23 mouse cellular contexts compared by ENCODE assay signal in genomic region chr2:53975707-53976106, GRCm38 (mm10).
A peak's percentile ranks its signal among the peaks of the same experiment; 100 is the strongest.
DNase-seq lines count a peak whose midpoint lies in the region; ATAC-seq and TF ChIP-seq lines count a peak whose summit lies in the region.
"Had no signal": no experiment of that assay in that cellular context is flagged by ENCODE, and none has a peak within 500 bp of the region (broad histone marks: within the 10 kb centered on the region; RNA-seq: fewer than 3 reads in every experiment).

No protein-coding gene starts in this region.

- WGBS in midbrain, embryonic 15.5 days: 49% methylated on average over 4 of the region's 4 CpGs
- WGBS in midbrain, embryonic 11.5 days: 78% methylated on average over 4 of the region's 4 CpGs
- WGBS in forebrain, embryonic 13.5 days: 71% methylated on average over 4 of the region's 4 CpGs
- WGBS in forebrain, postnatal 0 days: 51% methylated on average over 4 of the region's 4 CpGs
- 85% methylated on average over 4 of the region's 4 CpGs for WGBS in embryonic facial prominence, embryonic 10.5 days

- no peak overlapping the region for H3K4me2 ChIP-seq in midbrain, embryonic 15.5 days
- H3K4me2 ChIP-seq in midbrain, embryonic 11.5 days: no peak overlapping the region
- H3K4me2 ChIP-seq in forebrain, embryonic 13.5 days: no peak overlapping the region
- no peak overlapping the region for H3K4me2 ChIP-seq in forebrain, postnatal 0 days (ENCODE audit: low read depth)
- H3K4me2 ChIP-seq: embryonic facial prominence, embryonic 15.5 days; heart, embryonic 11.5 days; heart, embryonic 15.5 days; hindbrain, embryonic 14.5 days had no signal

- no peaks in the 10 kb centered on the region for H3K9me3 ChIP-seq in midbrain, embryonic 15.5 days
- no peaks in the 10 kb centered on the region for H3K9me3 ChIP-seq in midbrain, embryonic 11.5 days (ENCODE audit: control insufficient read depth, low read length)
- H3K9me3 ChIP-seq in forebrain, embryonic 13.5 days (replicated peaks): no peaks in the 10 kb centered on the region
- no peaks in the 10 kb centered on the region for H3K9me3 ChIP-seq in forebrain, postnatal 0 days (ENCODE audit: low read length)
- no peaks in the 10 kb centered on the region for H3K9me3 ChIP-seq in embryonic facial prominence, embryonic 10.5 days
- H3K9me3 ChIP-seq: embryonic facial prominence, embryonic 15.5 days; heart, embryonic 15.5 days had no signal

- H3K4me1 ChIP-seq in midbrain, embryonic 15.5 days: no peaks in the 10 kb centered on the region
- no peaks in the 10 kb centered on the region for H3K4me1 ChIP-seq in midbrain, embryonic 11.5 days (ENCODE audit: control insufficient read depth, insufficient read depth, low read length)
- no peaks in the 10 kb centered on the region for H3K4me1 ChIP-seq in forebrain, embryonic 13.5 days
- H3K4me1 ChIP-seq in forebrain, postnatal 0 days (ENCODE audit: insufficient read depth): no peaks in the 10 kb centered on the region
- no peaks in the 10 kb centered on the region for H3K4me1 ChIP-seq in embryonic facial prominence, embryonic 10.5 days
- H3K4me1 ChIP-seq: embryonic facial prominence, embryonic 15.5 days; heart, embryonic 15.5 days had no signal

- no peak overlapping the region for H3K4me3 ChIP-seq in midbrain, embryonic 15.5 days
- no peak overlapping the region for H3K4me3 ChIP-seq in midbrain, embryonic 11.5 days (ENCODE audit: low read depth, low read length)
- H3K4me3 ChIP-seq in forebrain, embryonic 13.5 days: no peak overlapping the region
- no peak overlapping the region for H3K4me3 ChIP-seq in forebrain, postnatal 0 days (ENCODE audit: low read depth, low read length)
- H3K4me3 ChIP-seq in embryonic facial prominence, embryonic 10.5 days: no peak overlapping the region
- H3K4me3 ChIP-seq: embryonic facial prominence, embryonic 15.5 days; erythroblast, embryonic 14.5 days; heart, embryonic 15.5 days had no signal

- H3K27me3 ChIP-seq in midbrain, embryonic 15.5 days (replicated peaks): no peaks in the 10 kb centered on the region
- no peaks in the 10 kb centered on the region for H3K27me3 ChIP-seq in midbrain, embryonic 11.5 days (ENCODE audit: control insufficient read depth, insufficient read depth, low read length)
- H3K27me3 ChIP-seq in forebrain, embryonic 13.5 days: no peaks in the 10 kb centered on the region
- no peaks in the 10 kb centered on the region for H3K27me3 ChIP-seq in forebrain, postnatal 0 days (ENCODE audit: insufficient read depth, low read length)
- no peaks in the 10 kb centered on the region for H3K27me3 ChIP-seq in embryonic facial prominence, embryonic 10.5 days (replicated peaks; ENCODE audit: low read depth, poor library complexity, severe bottlenecking)
- H3K27me3 ChIP-seq: CH12.LX; embryonic facial prominence, embryonic 15.5 days; heart, embryonic 15.5 days had no signal

- peak; percentile 67; the same call in 1 of the 2 replicates for ATAC-seq in frontal cortex, adult (ENCODE audit: low TSS enrichment)
- peak; percentile 90 for ATAC-seq in midbrain, embryonic 15.5 days (replicated peaks)
- ATAC-seq in midbrain, embryonic 11.5 days (ENCODE audit: low FRiP score): no peak
- peak; percentile 78 for ATAC-seq in forebrain, embryonic 13.5 days
- ATAC-seq in forebrain, postnatal 0 days: peak; percentile 45; the same call in 1 of the 2 replicates
- ATAC-seq: activated CD4-positive, CD25-positive, alpha-beta regulatory T cell, adult 4 months; intestine, postnatal 0 days; Patski had no signal

- H3K36me3 ChIP-seq in midbrain, embryonic 15.5 days (replicated peaks): no peaks in the 10 kb centered on the region
- H3K36me3 ChIP-seq in midbrain, embryonic 11.5 days (ENCODE audit: control insufficient read depth, insufficient read depth, low read length): no peaks in the 10 kb centered on the region
- no peaks in the 10 kb centered on the region for H3K36me3 ChIP-seq in forebrain, embryonic 13.5 days (ENCODE audit: poor library complexity, severe bottlenecking)
- no peaks in the 10 kb centered on the region for H3K36me3 ChIP-seq in forebrain, postnatal 0 days (ENCODE audit: insufficient read depth)
- no peaks in the 10 kb centered on the region for H3K36me3 ChIP-seq in embryonic facial prominence, embryonic 10.5 days (replicated peaks)
- H3K36me3 ChIP-seq: embryonic facial prominence, embryonic 15.5 days; heart, embryonic 15.5 days had no signal

- no peak for DNase-seq in frontal cortex, postnatal 25 days (ENCODE audit: low spot score in 2 of 2)
- DNase-seq in midbrain, embryonic 11.5 days (ENCODE audit: low spot score, missing footprints): no peak
- DNase-seq in forebrain, postnatal 0 days: peak; percentile 13
- DNase-seq in embryonic facial prominence, embryonic 10.5 days (ENCODE audit: low spot score): no peak
- no peak for DNase-seq in spleen, postnatal 14 days (ENCODE audit: low spot score in 2 of 2)
- DNase-seq: adrenal gland, postnatal 14 days; cerebellum, adult 2 months; cerebellum, postnatal 10 days; gastrocnemius, postnatal 10 days; heart, adult 18-20 months; heart, postnatal 14 days had no signal

- no peak overlapping the region for H3K9ac ChIP-seq in midbrain, embryonic 15.5 days
- H3K9ac ChIP-seq in midbrain, embryonic 11.5 days (ENCODE audit: low read length): no peak overlapping the region
- no peak overlapping the region for H3K9ac ChIP-seq in forebrain, embryonic 13.5 days
- H3K9ac ChIP-seq in forebrain, postnatal 0 days: no peak overlapping the region
- H3K9ac ChIP-seq: embryonic facial prominence, embryonic 15.5 days; heart, embryonic 15.5 days; hindbrain, embryonic 14.5 days had no signal

- TF ChIP-seq CTCF in forebrain, postnatal 0 days (IDR thresholded peaks at IDR 0.05; ENCODE audit: low read depth): no peak

- H3K27ac ChIP-seq in midbrain, embryonic 15.5 days: no peak overlapping the region
- H3K27ac ChIP-seq in midbrain, embryonic 11.5 days (ENCODE audit: low read depth, low read length): no peak overlapping the region
- H3K27ac ChIP-seq in forebrain, embryonic 13.5 days: no peak overlapping the region
- H3K27ac ChIP-seq in forebrain, postnatal 0 days (ENCODE audit: low read depth, low read length): no peak overlapping the region
- no peak overlapping the region for H3K27ac ChIP-seq in embryonic facial prominence, embryonic 10.5 days (replicated peaks)
- H3K27ac ChIP-seq: embryonic facial prominence, embryonic 15.5 days; heart, embryonic 15.5 days; hindbrain, embryonic 14.5 days had no signal
